Mouse (Mus musculus): Measurements from ENCODE around the gene Gnl2.
A peak's percentile ranks its signal among the peaks of the same experiment; 100 is the strongest.

Gnl2 gene

DNA sequence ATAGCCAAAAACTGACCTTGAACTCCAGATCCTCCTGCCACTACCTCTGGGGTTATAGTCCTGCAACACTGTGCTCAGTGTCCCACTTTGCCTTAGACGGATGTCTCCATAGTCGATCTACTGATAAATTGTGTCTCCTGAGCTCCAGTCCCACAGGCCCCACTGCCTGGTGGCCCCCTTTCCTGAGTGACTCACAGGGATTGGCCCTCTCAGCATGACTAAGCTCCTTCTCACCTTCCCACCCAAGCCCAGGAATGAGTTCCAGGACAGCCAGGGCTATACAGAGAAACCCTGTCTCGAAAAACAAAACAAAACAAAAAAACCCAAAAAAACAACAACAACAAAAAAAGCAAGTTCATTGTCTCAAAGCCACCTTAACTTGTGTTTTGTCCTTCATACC, 16.8 kb upstream of the Gnl2 start:
- no peak for ATAC-seq (ENCODE audit: insufficient number of reproducible peaks, low FRiP score, low TSS enrichment)

- no peak for ATAC-seq (ENCODE audit: insufficient number of reproducible peaks, low FRiP score, low TSS enrichment)
Observed at GRCm38 (mm10) chr4:125002978-125003377, 13.4 kb upstream of the Gnl2 start.

GRCm38 (mm10) chr4:125004886-125005285, 11.5 kb upstream of the Gnl2 start:
- ATAC-seq (ENCODE audit: insufficient number of reproducible peaks, low FRiP score, low TSS enrichment): no peak

GRCm38 (mm10) chr4:125007460-125007859, 8.9 kb upstream of the Gnl2 start:
- ATAC-seq (ENCODE audit: insufficient number of reproducible peaks, low FRiP score, low TSS enrichment): no peak

DNA sequence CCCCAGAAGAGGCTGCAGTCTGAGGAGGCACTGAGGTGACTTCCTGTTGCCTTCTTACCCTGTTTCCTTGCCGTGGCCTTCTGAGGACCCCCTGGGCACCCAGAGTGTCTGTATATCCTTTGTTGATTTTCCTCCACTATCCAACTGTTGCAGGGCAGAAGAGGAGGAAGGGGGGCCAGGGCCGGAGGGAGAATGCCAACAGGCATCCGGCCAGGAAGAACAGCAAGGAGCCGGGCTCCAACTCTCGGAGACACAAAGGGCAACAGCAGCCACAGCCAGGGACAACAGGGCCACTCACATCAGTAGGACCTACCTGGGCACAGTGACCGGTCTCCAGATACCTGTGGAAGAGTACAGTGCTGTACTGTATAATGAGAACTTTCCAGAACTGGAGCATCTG, 8.2 kb upstream of the Gnl2 start:
- no peak for ATAC-seq (ENCODE audit: insufficient number of reproducible peaks, low FRiP score, low TSS enrichment)

- no peak for ATAC-seq (ENCODE audit: insufficient number of reproducible peaks, low FRiP score, low TSS enrichment)
Observed at GRCm38 (mm10) chr4:125008712-125009111, 7.7 kb upstream of the Gnl2 start.

- no peak for ATAC-seq (ENCODE audit: insufficient number of reproducible peaks, low FRiP score, low TSS enrichment)
Observed at GRCm38 (mm10) chr4:125017431-125017830, 1.0 kb downstream of the Gnl2 start.

DNA sequence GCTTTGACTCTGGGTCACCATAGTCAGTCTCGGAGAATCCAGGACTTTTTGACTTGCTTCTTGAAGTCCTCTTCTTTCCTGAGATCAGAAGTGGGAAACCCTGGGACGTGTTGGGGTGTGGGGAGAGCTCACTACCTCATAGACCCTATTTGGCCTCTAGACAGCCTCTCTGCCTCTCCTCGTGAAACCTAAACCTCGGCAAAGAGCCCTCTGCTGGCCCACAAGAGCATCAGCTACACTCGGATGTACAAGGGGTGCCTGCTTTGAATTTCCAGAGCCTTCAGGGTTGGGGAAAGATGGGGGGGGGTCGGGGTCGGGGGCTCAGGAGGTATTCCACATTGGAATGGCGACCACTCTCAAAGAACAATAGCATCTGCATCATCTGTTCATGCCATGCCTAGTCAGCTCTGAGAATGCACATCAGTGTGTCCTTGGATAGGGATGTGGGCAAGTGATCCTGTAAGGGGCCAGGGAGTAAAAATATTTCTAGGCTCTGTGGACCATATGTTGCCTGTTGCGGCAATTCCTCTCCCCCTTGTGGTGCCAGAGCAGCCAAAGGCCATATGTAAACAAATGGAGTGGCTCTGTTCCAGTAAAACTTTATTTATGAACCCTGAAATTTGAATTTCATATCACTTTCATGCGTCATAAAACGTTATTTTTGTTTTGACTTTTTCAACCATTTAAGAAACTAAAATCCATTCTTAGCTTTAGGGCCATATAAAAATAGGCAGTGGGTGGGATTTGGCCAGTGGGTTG, 4.6 kb downstream of the Gnl2 start:
- ATAC-seq (ENCODE audit: insufficient number of reproducible peaks, low FRiP score, low TSS enrichment): no peak

GRCm38 (mm10) chr4:125029891-125030614, 13.7 kb downstream of the Gnl2 start:
- peak; percentile 98 for ATAC-seq (ENCODE audit: insufficient number of reproducible peaks, low FRiP score, low TSS enrichment)

GRCm38 (mm10) chr4:125034341-125034740, 18.0 kb downstream of the Gnl2 start:
- no peak for ATAC-seq (ENCODE audit: insufficient number of reproducible peaks, low FRiP score, low TSS enrichment)

DNA sequence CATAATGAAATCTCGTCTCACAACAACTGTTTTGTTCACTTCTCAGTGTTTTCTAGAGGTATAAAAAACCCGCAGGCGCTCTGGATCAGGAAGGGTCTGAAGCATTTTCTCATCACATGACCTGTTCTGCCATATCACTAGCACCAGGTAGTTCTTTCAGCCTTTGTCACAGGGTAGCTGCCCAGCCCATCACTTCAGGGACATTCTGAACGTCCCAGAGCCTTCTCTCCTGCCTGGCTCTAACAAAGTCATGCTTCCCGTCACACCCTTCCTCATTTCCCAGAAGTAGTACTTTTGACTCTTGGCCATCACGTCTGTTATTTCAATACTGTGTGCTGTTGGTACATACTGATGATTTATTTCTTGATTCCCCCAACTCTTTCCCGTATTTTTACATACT, 28.1 kb downstream of the Gnl2 start:
- no peak for ATAC-seq (ENCODE audit: insufficient number of reproducible peaks, low FRiP score, low TSS enrichment)

- no peak for ATAC-seq (ENCODE audit: insufficient number of reproducible peaks, low FRiP score, low TSS enrichment)
Observed at GRCm38 (mm10) chr4:125055385-125055784, 39.0 kb downstream of the Gnl2 start.

DNA sequence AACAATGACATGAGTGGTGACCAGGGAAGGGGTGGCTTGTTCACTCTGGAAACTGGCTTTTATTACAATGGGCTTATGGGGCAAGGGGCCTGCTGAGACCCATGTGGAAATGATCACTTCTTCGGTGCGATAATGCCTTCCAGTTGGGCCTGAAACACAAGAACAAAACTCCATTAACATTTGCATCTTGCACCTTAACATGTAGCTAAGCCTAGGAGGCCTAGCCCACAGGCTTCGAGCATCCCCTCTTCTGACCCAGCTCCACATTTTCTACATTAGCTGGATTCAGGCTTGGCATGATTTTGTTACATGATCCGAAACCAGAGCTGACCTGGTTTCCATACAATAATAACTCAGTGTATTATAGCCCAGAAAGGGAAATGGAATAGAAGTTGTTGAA, 40.1 kb downstream of the Gnl2 start:
- no peak for ATAC-seq (ENCODE audit: insufficient number of reproducible peaks, low FRiP score, low TSS enrichment)

DNA sequence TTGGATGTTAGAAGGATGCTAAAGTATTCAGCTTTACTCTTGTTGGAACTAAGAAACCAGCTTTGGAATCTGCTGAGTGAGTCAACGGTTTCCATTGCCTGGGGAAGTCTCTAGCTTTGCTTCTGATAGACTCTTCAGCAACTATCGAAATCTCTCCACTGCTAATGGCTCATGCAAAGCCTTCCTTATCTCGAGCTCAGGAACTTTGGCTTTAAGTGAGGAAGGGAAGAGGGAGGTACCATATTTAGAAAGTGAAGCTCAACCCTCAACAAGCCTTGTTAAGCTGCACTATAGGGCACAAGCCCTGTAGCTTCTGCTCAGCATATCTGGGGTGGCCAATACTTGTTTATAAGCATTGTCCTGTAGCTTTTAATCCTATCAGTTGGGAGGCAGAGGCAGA, 40.9 kb downstream of the Gnl2 start:
- no peak for ATAC-seq (ENCODE audit: insufficient number of reproducible peaks, low FRiP score, low TSS enrichment)

GRCm38 (mm10) chr4:125058033-125058432, 41.6 kb downstream of the Gnl2 start:
- ATAC-seq (ENCODE audit: insufficient number of reproducible peaks, low FRiP score, low TSS enrichment): no peak

DNA sequence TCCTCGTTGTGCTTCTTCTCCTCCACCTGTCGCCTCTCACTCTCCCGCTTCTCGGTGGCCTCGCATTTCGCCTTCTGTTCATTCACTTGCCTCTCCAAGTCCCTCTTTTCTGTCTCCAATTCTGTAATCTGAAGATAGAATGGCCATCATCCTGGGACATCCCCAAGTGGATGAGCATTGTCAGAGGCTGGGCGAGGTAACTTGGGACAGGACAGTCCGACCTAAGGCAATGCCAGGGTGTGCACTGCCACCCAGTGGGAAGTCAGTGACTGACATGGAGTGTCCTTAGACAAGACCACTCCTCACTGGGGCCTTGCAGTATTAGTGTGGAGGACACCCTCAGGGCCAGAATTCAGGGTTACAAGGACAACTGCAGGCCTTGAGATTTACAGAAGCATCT, 42.6 kb downstream of the Gnl2 start:
- ATAC-seq (ENCODE audit: insufficient number of reproducible peaks, low FRiP score, low TSS enrichment): no peak

GRCm38 (mm10) chr4:125063829-125064228, 47.4 kb downstream of the Gnl2 start:
- ATAC-seq (ENCODE audit: insufficient number of reproducible peaks, low FRiP score, low TSS enrichment): no peak

DNA sequence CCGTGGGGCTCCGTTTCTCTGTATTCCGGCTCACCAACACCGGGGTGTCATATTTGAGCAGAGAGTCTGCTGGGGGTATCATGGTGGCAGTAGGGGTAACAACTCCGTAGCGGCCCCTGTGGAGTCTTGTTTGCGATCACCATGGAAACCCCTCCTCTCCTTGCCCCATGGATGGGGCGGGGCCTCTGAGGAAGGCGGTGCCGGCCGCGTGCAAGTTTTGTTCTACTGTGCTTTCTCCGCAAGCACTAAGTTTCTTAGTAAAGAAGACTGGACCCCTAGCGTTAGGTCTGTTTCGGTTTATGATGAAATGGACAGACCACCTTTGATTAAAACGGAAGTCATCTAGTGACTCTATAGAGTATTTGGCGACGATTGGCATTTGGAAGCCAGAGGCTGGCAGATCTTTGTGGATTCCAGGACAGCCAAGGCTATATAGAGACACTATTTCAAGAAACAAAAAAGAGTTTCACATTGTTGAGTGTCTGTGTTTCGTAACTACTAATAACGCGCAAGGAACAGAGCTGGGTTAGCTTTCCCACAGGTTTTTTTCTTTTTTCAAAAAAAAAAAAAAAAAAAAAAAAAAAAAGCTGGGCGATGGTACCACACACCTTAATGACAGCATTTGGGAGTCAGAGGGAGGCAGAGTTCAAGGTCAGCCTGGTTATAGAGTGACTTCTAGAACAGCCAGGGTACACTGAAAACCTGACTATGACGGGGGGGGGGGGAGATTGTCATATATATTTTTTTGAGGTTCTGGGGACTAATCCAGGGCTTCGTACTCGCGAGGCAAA, 49.3 kb downstream of the Gnl2 start, which contains the start of gene Dnali1:
Gene Dnali1 (minus strand): TSS at position 187 of the 791 bp plus-strand sequence.
- no peak for ATAC-seq (ENCODE audit: insufficient number of reproducible peaks, low FRiP score, low TSS enrichment)

- ATAC-seq (ENCODE audit: insufficient number of reproducible peaks, low FRiP score, low TSS enrichment): peak; percentile 92
Observed at GRCm38 (mm10) chr4:125066490-125067370, 50.3 kb downstream of the Gnl2 start, which contains the start of gene Snip1. Gene Snip1 (plus strand): TSS chr4:125066672.

- ATAC-seq (ENCODE audit: insufficient number of reproducible peaks, low FRiP score, low TSS enrichment): no peak
Observed at GRCm38 (mm10) chr4:125077700-125078099, 61.3 kb downstream of the Gnl2 start.

All from cerebellum, adult (tissue).